Mouse (Mus musculus) embryonic facial prominence, embryonic 10.5 days (tissue): Measurements from ENCODE around the gene Ppp2r5a. TPM values are rescaled to one million over a fixed set of nuclear protein-coding genes. Genes with fewer than 3 reads are reported as not detected.

Experiments
- DNase-seq: peaks from one replicate; pipeline ENCODE4 v3.0.0-alpha.2; 2017; ENCODE audit warnings: low spot score
- H3K27ac ChIP-seq: fragments of 300-500 bp; sonication (generic); replicated peaks from 2 replicates; pipeline ENCODE4 v1.5.1; 2016; ENCODE audit warnings: mild to moderate bottlenecking
- H3K27me3 ChIP-seq: fragments of 300-500 bp; sonication (generic); replicated peaks from 2 replicates; pipeline ENCODE4 v1.6.1; 2016; ENCODE audit warnings: low read depth, mild to moderate bottlenecking; ENCODE audit not compliant: poor library complexity, severe bottlenecking
- H3K36me3 ChIP-seq: fragments of 300-500 bp; sonication (generic); replicated peaks from 2 replicates; pipeline ENCODE4 v1.6.1; 2016; ENCODE audit warnings: mild to moderate bottlenecking, moderate library complexity
- H3K4me1 ChIP-seq: fragments of 300-500 bp; sonication (generic); 2 replicates; pipeline ENCODE4 v1.6.1; 2016
- H3K4me3 ChIP-seq: fragments of 300-500 bp; sonication (generic); 2 replicates; pipeline ENCODE4 v1.5.1; 2016; ENCODE audit warnings: mild to moderate bottlenecking, moderate library complexity
- H3K9me3 ChIP-seq: fragments of 300-500 bp; sonication (generic); 2 replicates; pipeline ENCODE4 v1.6.1; 2016; ENCODE audit warnings: mild to moderate bottlenecking
- WGBS: fragments of 180-500 bp; shearing (Covaris S2); methylation state at CpG from one replicate; pipeline ENCODE4 v1.1.7; 2016; 5-methylcytosine and 5-hydroxymethylcytosine counted together
- polyA plus RNA-seq: library from polyadenylated mRNA; unstranded; fragments of >200 nt; fragmentation: Nextera tagmentation; extraction: Ambion mirVana; gene quantifications from 2 replicates; pipeline ENCODE4 v1.2.1, GENCODE M21; 2016

Gene Ppp2r5a
- polyA plus RNA-seq, 1 experiment from 2014 or later, result 10.5 TPM

GRCm38 (mm10) chr1:191414432-191414831 lies 11.4 kb upstream of the Ppp2r5a start:
- DNase-seq, result no peak
- 82% methylated on average over 6 of the region's 6 CpGs for WGBS
- no peak overlapping the region for H3K4me3 ChIP-seq
- peaks cover 15% of the 10 kb centered on the region; the same call in 1 of the 2 replicates for H3K27me3 ChIP-seq
- H3K9me3 ChIP-seq, result no peaks in the 10 kb centered on the region
- H3K36me3 ChIP-seq, result no peaks in the 10 kb centered on the region
- H3K4me1 ChIP-seq, result peaks cover 33% of the 10 kb centered on the region
- no peak overlapping the region for H3K27ac ChIP-seq

- no peaks in the 10 kb centered on the region for H3K36me3 ChIP-seq
- peaks cover 27% of the 10 kb centered on the region for H3K4me1 ChIP-seq
These were observed 10.8 kb upstream of the Ppp2r5a start for GRCm38 (mm10) chr1:191413691-191414415.

GRCm38 (mm10) chr1:191410294-191411036 lies 7.4 kb upstream of the Ppp2r5a start:
- H3K27ac ChIP-seq, result no peak overlapping the region
- WGBS, result 56% methylated on average over 10 of the region's 10 CpGs
- no peak for DNase-seq
- peaks cover 6% of the 10 kb centered on the region for H3K4me1 ChIP-seq
- no peaks in the 10 kb centered on the region for H3K36me3 ChIP-seq
- peaks cover 39% of the 10 kb centered on the region for H3K27me3 ChIP-seq
- no peaks in the 10 kb centered on the region for H3K9me3 ChIP-seq
- H3K4me3 ChIP-seq, result no peak overlapping the region

More at GRCm38 (mm10) chr1:191413691-191414415, 10.8 kb upstream of the Ppp2r5a start:
- DNase-seq, result no peak
- Histone ChIP-seq H3K4me3 (no peak overlapping the region), H3K9me3 (no peaks in the 10 kb centered on the region), H3K27me3 (peaks cover 19% of the 10 kb centered on the region; the same call in 1 of the 2 replicates), H3K27ac (no peak overlapping the region)
- 42% methylated on average over 6 of the region's 6 CpGs for WGBS

GRCm38 (mm10) chr1:191407246-191407645 lies 4.2 kb upstream of the Ppp2r5a start:
- no peaks in the 10 kb centered on the region for H3K36me3 ChIP-seq
- DNase-seq, result no peak
- no peak overlapping the region for H3K4me3 ChIP-seq
- peaks cover 6% of the 10 kb centered on the region; the same call in 1 of the 2 replicates for H3K4me1 ChIP-seq
- H3K27me3 ChIP-seq, result peaks cover 39% of the 10 kb centered on the region
- no peak overlapping the region for H3K27ac ChIP-seq
- H3K9me3 ChIP-seq, result no peaks in the 10 kb centered on the region
- WGBS, result 62% methylated on average over 12 of the region's 12 CpGs

- Histone ChIP-seq H3K4me3 (no peak overlapping the region), H3K27me3 (peaks cover 39% of the 10 kb centered on the region), H3K36me3 (no peaks in the 10 kb centered on the region), H3K4me1 (peaks cover 6% of the 10 kb centered on the region; the same call in 1 of the 2 replicates), H3K27ac (no peak overlapping the region), H3K9me3 (no peaks in the 10 kb centered on the region)
- 87% methylated on average over 8 of the region's 8 CpGs for WGBS
- DNase-seq, result no peak
These were observed 3.4 kb upstream of the Ppp2r5a start for GRCm38 (mm10) chr1:191406516-191406915.

- WGBS, result 85% methylated on average over 10 of the region's 10 CpGs
- H3K36me3 ChIP-seq, result no peaks in the 10 kb centered on the region
- peaks cover 28% of the 10 kb centered on the region for H3K27me3 ChIP-seq
- H3K4me3 ChIP-seq, result no peak overlapping the region
- H3K9me3 ChIP-seq, result no peaks in the 10 kb centered on the region
- H3K4me1 ChIP-seq, result no peaks in the 10 kb centered on the region
- no peak overlapping the region for H3K27ac ChIP-seq
- no peak for DNase-seq
These were observed 1.8 kb upstream of the Ppp2r5a start for GRCm38 (mm10) chr1:191404721-191405329.

GRCm38 (mm10) chr1:191404301-191404700 lies 1.2 kb upstream of the Ppp2r5a start:
- no peak overlapping the region for H3K4me3 ChIP-seq
- H3K27me3 ChIP-seq, result peaks cover 23% of the 10 kb centered on the region
- WGBS, result 21% methylated on average over 1 of the region's 1 CpGs
- no peaks in the 10 kb centered on the region for H3K9me3 ChIP-seq
- DNase-seq, result no peak
- H3K4me1 ChIP-seq, result no peaks in the 10 kb centered on the region
- H3K36me3 ChIP-seq, result no peaks in the 10 kb centered on the region
- H3K27ac ChIP-seq, result no peak overlapping the region

GRCm38 (mm10) chr1:191402506-191402905 lies 566 bp downstream of the Ppp2r5a start:
- no peaks in the 10 kb centered on the region for H3K36me3 ChIP-seq
- DNase-seq, result no peak
- 57% methylated on average over 7 of the region's 7 CpGs for WGBS
- peaks cover 5% of the 10 kb centered on the region; the same call in 1 of the 2 replicates for H3K4me1 ChIP-seq
- no peak overlapping the region for H3K4me3 ChIP-seq
- no peaks in the 10 kb centered on the region for H3K9me3 ChIP-seq
- peaks cover 13% of the 10 kb centered on the region for H3K27me3 ChIP-seq
- H3K27ac ChIP-seq, result no peak overlapping the region

GRCm38 (mm10) chr1:191396897-191397849 lies 5.9 kb downstream of the Ppp2r5a start:
- Histone ChIP-seq H3K27ac (peak overlapping the region; percentile 90), H3K9me3 (no peaks in the 10 kb centered on the region), H3K36me3 (no peaks in the 10 kb centered on the region), H3K4me3 (peak overlapping the region; percentile 84), H3K27me3 (no peaks in the 10 kb centered on the region), H3K4me1 (peaks cover 31% of the 10 kb centered on the region)
- 1% methylated on average over 82 of the region's 82 CpGs for WGBS
- DNase-seq, result peak; percentile 100

- Histone ChIP-seq H3K9me3 (no peaks in the 10 kb centered on the region), H3K36me3 (no peaks in the 10 kb centered on the region), H3K27ac (peak overlapping the region; percentile 90), H3K4me3 (peak overlapping the region; percentile 84), H3K27me3 (no peaks in the 10 kb centered on the region), H3K4me1 (peaks cover 33% of the 10 kb centered on the region)
- DNase-seq, result no peak
- 1% methylated on average over 74 of the region's 74 CpGs for WGBS
These were observed 6.6 kb downstream of the Ppp2r5a start for GRCm38 (mm10) chr1:191396446-191396845.

- Histone ChIP-seq H3K27me3 (no peaks in the 10 kb centered on the region), H3K9me3 (no peaks in the 10 kb centered on the region), H3K27ac (peak overlapping the region; percentile 90), H3K36me3 (no peaks in the 10 kb centered on the region), H3K4me3 (peak overlapping the region; percentile 84), H3K4me1 (peaks cover 34% of the 10 kb centered on the region)
- DNase-seq, result peak; percentile 66
- under 1% methylated on average over 43 of the region's 43 CpGs for WGBS
These were observed 7.1 kb downstream of the Ppp2r5a start for GRCm38 (mm10) chr1:191395871-191396433.
